Mouse (Mus musculus): ENCODE results near the gene Ctss. TPM values are rescaled to one million over a fixed set of nuclear protein-coding genes. Genes with fewer than 3 reads are reported as not detected.
"Not testable (repeated sequence)": the region's sequence is repeated elsewhere in the genome, so short reads cannot be mapped to it uniquely, and the experiment has no call there.

The Ctss gene
- total RNA-seq, 2 experiments from 2014 or later, result 3.5 to 3.8 TPM

- no peak for DNase-seq
- intact Hi-C loops (cut with DNase I; ENCODE audit: low total_unique reads), result loop anchor here (10.0 kb wide), 1 partner anchor 180 kb away; no protein-coding TSS in a partner anchor
Measured at GRCm38 (mm10) chr3:95524673-95525072, 1.9 kb upstream of the Ctss start.

GRCm38 (mm10) chr3:95526111-95526510 lies 475 bp upstream of the Ctss start:
- DNase-seq, result no peak
- intact Hi-C loops (cut with DNase I; ENCODE audit: low total_unique reads), result loop anchor here (10.0 kb wide), 1 partner anchor 179 kb away; no protein-coding TSS in a partner anchor

GRCm38 (mm10) chr3:95529814-95530213 lies 3.2 kb downstream of the Ctss start:
- no peak for DNase-seq
- intact Hi-C loops (cut with DNase I; ENCODE audit: low total_unique reads), result loop anchor here (10.0 kb wide), 1 partner anchor 175 kb away; no protein-coding TSS in a partner anchor

- DNase-seq, result no peak
- intact Hi-C loops (cut with DNase I; ENCODE audit: low total_unique reads), result no loop called here
Measured at GRCm38 (mm10) chr3:95531025-95531424, 4.4 kb downstream of the Ctss start.

- DNase-seq, result no peak
- intact Hi-C loops (cut with DNase I; ENCODE audit: low total_unique reads), result no loop called here
Measured at GRCm38 (mm10) chr3:95533364-95533763, 6.8 kb downstream of the Ctss start.

GRCm38 (mm10) chr3:95534927-95535326 lies 8.3 kb downstream of the Ctss start:
- no peak for DNase-seq
- intact Hi-C loops (cut with DNase I; ENCODE audit: low total_unique reads), result no loop called here

- no peak for DNase-seq
- intact Hi-C loops (cut with DNase I; ENCODE audit: low total_unique reads), result no loop called here
Measured at GRCm38 (mm10) chr3:95538936-95539335, 12.3 kb downstream of the Ctss start.

GRCm38 (mm10) chr3:95539837-95540236 lies 13.3 kb downstream of the Ctss start:
- no peak for DNase-seq
- intact Hi-C loops (cut with DNase I; ENCODE audit: low total_unique reads), result no loop called here

- DNase-seq; intact Hi-C loops (cut with DNase I; ENCODE audit: low total_unique reads): not testable (repeated sequence)
Measured at GRCm38 (mm10) chr3:95541186-95541585, 14.6 kb downstream of the Ctss start.

- no peak for DNase-seq
- intact Hi-C loops (cut with DNase I; ENCODE audit: low total_unique reads), result no loop called here
Measured at GRCm38 (mm10) chr3:95542171-95542570, 15.6 kb downstream of the Ctss start.

- intact Hi-C loops (cut with DNase I; ENCODE audit: low total_unique reads), result no loop called here
- DNase-seq, result no peak
Measured at GRCm38 (mm10) chr3:95542981-95543380, 16.4 kb downstream of the Ctss start.

GRCm38 (mm10) chr3:95550176-95550575 lies 23.6 kb downstream of the Ctss start:
- DNase-seq, result no peak
- intact Hi-C loops (cut with DNase I; ENCODE audit: low total_unique reads), result no loop called here

- intact Hi-C loops (cut with DNase I; ENCODE audit: low total_unique reads), result no loop called here
- DNase-seq, result no peak
Measured at GRCm38 (mm10) chr3:95553986-95554385, 27.4 kb downstream of the Ctss start.

GRCm38 (mm10) chr3:95559437-95559836 lies 32.9 kb downstream of the Ctss start, which contains the start of gene Hormad1:
Gene Hormad1 (plus strand): TSS chr3:95559677.
- intact Hi-C loops (cut with DNase I; ENCODE audit: low total_unique reads), result no loop called here
- DNase-seq, result no peak

GRCm38 (mm10) chr3:95560738-95561137 lies 34.2 kb downstream of the Ctss start:
- DNase-seq, result no peak
- intact Hi-C loops (cut with DNase I; ENCODE audit: low total_unique reads), result no loop called here

GRCm38 (mm10) chr3:95561826-95562225 lies 35.2 kb downstream of the Ctss start:
- DNase-seq, result no peak
- intact Hi-C loops (cut with DNase I; ENCODE audit: low total_unique reads), result no loop called here

GRCm38 (mm10) chr3:95569585-95569984 lies 43.0 kb downstream of the Ctss start:
- intact Hi-C loops (cut with DNase I; ENCODE audit: low total_unique reads), result no loop called here

GRCm38 (mm10) chr3:95587754-95588603 lies 61.4 kb downstream of the Ctss start:
- intact Hi-C loops (cut with DNase I; ENCODE audit: low total_unique reads), result no loop called here
- no peak for DNase-seq

More at GRCm38 (mm10) chr3:95569585-95569984, 43.0 kb downstream of the Ctss start:
- no peak for DNase-seq

GRCm38 (mm10) chr3:95588604-95589086 lies 62.1 kb downstream of the Ctss start, which contains the start of gene Golph3l:
Gene Golph3l (plus strand): TSS chr3:95588934.
- intact Hi-C loops (cut with DNase I; ENCODE audit: low total_unique reads), result no loop called here

GRCm38 (mm10) chr3:95598734-95599133 lies 72.1 kb downstream of the Ctss start:
- no peak for DNase-seq
- intact Hi-C loops (cut with DNase I; ENCODE audit: low total_unique reads), result no loop called here

More at GRCm38 (mm10) chr3:95588604-95589086, 62.1 kb downstream of the Ctss start, which contains the start of gene Golph3l:
- peak; percentile 90 for DNase-seq

GRCm38 (mm10) chr3:95601287-95601686 lies 74.7 kb downstream of the Ctss start:
- intact Hi-C loops (cut with DNase I; ENCODE audit: low total_unique reads), result no loop called here

More at GRCm38 (mm10) chr3:95601287-95601686, 74.7 kb downstream of the Ctss start:
- no peak for DNase-seq

Data from gastrocnemius, postnatal 14 days (tissue).